Mouse (Mus musculus) left cerebral cortex, postnatal 4 days (tissue): ENCODE data around the gene Reg1. TPM values are rescaled to one million over a fixed set of nuclear protein-coding genes. Genes with fewer than 3 reads are reported as not detected.
"Not testable (repeated sequence)": the region's sequence is repeated elsewhere in the genome, so short reads cannot be mapped to it uniquely, and the experiment has no call there.

Experiments used
- DNase-seq: peaks from one replicate; pipeline ENCODE4 v3.0.0-alpha.2; 2022
- intact Hi-C: fragments of 180-260 bp; cut with DNase I; formaldehyde crosslinking; loops from one replicate; pipeline ENCODE4 v1.15.1; 2025
- total RNA-seq, 2 experiments: library from RNA; stranded (reverse); gene quantifications; 2 replicates each; pipeline ENCODE4 v1.2.3; 2021

Gene Reg1
- total RNA-seq, result not detected

GRCm38 (mm10) chr6:78422411-78422810 is at the start of gene Reg1:
TSS of gene Reg1 (plus strand) at chr6:78422711.
- DNase-seq, result not testable (repeated sequence)

GRCm38 (mm10) chr6:78378765-78379164 is 43.7 kb upstream of the Reg1 start, which contains the start of gene Reg3d:
TSS of gene Reg3d (minus strand) at chr6:78378865.
- intact Hi-C loops, result no loop called here

More at GRCm38 (mm10) chr6:78422411-78422810, at the start of gene Reg1:
- intact Hi-C loops, result not testable (repeated sequence)

GRCm38 (mm10) chr6:78380409-78380808 is 42.1 kb upstream of the Reg1 start, which contains the start of gene Reg3a:
TSS of gene Reg3a (plus strand) at chr6:78380709.
- no peak for DNase-seq
- intact Hi-C loops, result no loop called here

More at GRCm38 (mm10) chr6:78378765-78379164, 43.7 kb upstream of the Reg1 start, which contains the start of gene Reg3d:
- DNase-seq, result no peak

- no peak for DNase-seq
- intact Hi-C loops, result no loop called here
These were observed 36.9 kb upstream of the Reg1 start for GRCm38 (mm10) chr6:78385609-78386008.

GRCm38 (mm10) chr6:78395323-78395722 is 27.2 kb upstream of the Reg1 start, which contains the start of gene Reg2:
TSS of gene Reg2 (plus strand) at chr6:78395623.
- intact Hi-C loops, DNase-seq: not testable (repeated sequence)

- no peak for DNase-seq
- intact Hi-C loops, result no loop called here
These were observed 3.0 kb downstream of the Reg1 start for GRCm38 (mm10) chr6:78425497-78425896.

- intact Hi-C loops, result no loop called here
- DNase-seq, result no peak
These were observed 24.7 kb downstream of the Reg1 start for GRCm38 (mm10) chr6:78447202-78447601.

GRCm38 (mm10) chr6:78448409-78448808 is 25.9 kb downstream of the Reg1 start:
- no peak for DNase-seq
- intact Hi-C loops, result no loop called here

GRCm38 (mm10) chr6:78452804-78453203 is 30.3 kb downstream of the Reg1 start:
- no peak for DNase-seq
- intact Hi-C loops, result no loop called here

- no peak for DNase-seq
- intact Hi-C loops, result no loop called here
These were observed 37.8 kb downstream of the Reg1 start for GRCm38 (mm10) chr6:78460191-78460825.

- intact Hi-C loops, result no loop called here
- no peak for DNase-seq
These were observed 39.8 kb downstream of the Reg1 start for GRCm38 (mm10) chr6:78462360-78462759.

- intact Hi-C loops, result no loop called here
- no peak for DNase-seq
These were observed 40.8 kb downstream of the Reg1 start for GRCm38 (mm10) chr6:78463266-78463665.

GRCm38 (mm10) chr6:78468772-78469171 is 46.3 kb downstream of the Reg1 start, which contains the start of gene Reg3g:
TSS of gene Reg3g (minus strand) at chr6:78468872.
- DNase-seq, result no peak
- intact Hi-C loops, result no loop called here

- DNase-seq, result no peak
- intact Hi-C loops, result no loop called here
These were observed 46.8 kb downstream of the Reg1 start for GRCm38 (mm10) chr6:78469287-78469686.

Other genes starting within 250 kb of the Reg1 start
- not detected for gene Reg3b, start 52.1 kb upstream of the Reg1 start, total RNA-seq
- gene Reg3d, start 43.8 kb upstream of the Reg1 start, total RNA-seq, result not detected
- gene Reg3a, start 42.0 kb upstream of the Reg1 start, total RNA-seq, result not detected
- not detected for gene Reg2, start 27.1 kb upstream of the Reg1 start, total RNA-seq
- gene Reg3g, start 46.2 kb downstream of the Reg1 start, total RNA-seq, result not detected